Mouse (Mus musculus) left cerebral cortex, adult 18-20 months (tissue): Measurements from ENCODE around the gene Gm13696. TPM values are rescaled to one million over a fixed set of nuclear protein-coding genes. Genes with fewer than 3 reads are reported as not detected.

Source experiments
- DNase-seq, 2 experiments: peaks; one replicate each; pipeline ENCODE4 v3.0.0; 2021 to 2022; ENCODE audit warnings: low spot score in 2 of 2, mixed read lengths in 1 of 2
- total RNA-seq, 2 experiments: library from RNA; stranded (reverse); gene quantifications; 2 replicates each; pipeline ENCODE4 v1.2.3; 2021

Gm13696 gene
- total RNA-seq, 2 experiments from 2014 or later: 1.3 to 1.5 TPM

- DNase-seq: no peak
Observed at GRCm38 (mm10) chr2:84023319-84023718, 50.4 kb downstream of the Gm13696 start.

Other genes with a start within 250 kb of the Gm13696 start
- 100 to 1,000 TPM; 138 to 149 TPM for gene Itgav, start 248.7 kb upstream of the Gm13696 start, total RNA-seq
- gene Fam171b, start 160.5 kb upstream of the Gm13696 start, total RNA-seq: 100 to 1,000 TPM; 206 to 215 TPM
- not detected for gene Zswim2, start 31.9 kb upstream of the Gm13696 start, total RNA-seq
- gene Gm13698, start 17.4 kb upstream of the Gm13696 start, total RNA-seq: 1 to 10 TPM; 1.3 to 1.5 TPM
- 1 to 10 TPM; 1.3 to 1.5 TPM for gene Gm13693, start 11.6 kb upstream of the Gm13696 start, total RNA-seq
- gene Gm13695, start 5.8 kb upstream of the Gm13696 start, total RNA-seq: 1 to 10 TPM in 1 of 2 experiments, not detected in 1; 1.3 TPM
- 1 to 10 TPM; 1.3 to 1.5 TPM for gene Gm13694, start 5.8 kb downstream of the Gm13696 start, total RNA-seq
- gene Gm13697, start 11.6 kb downstream of the Gm13696 start, total RNA-seq: 1 to 10 TPM; 1.3 to 1.5 TPM
- 1 to 10 TPM; 1.3 to 1.5 TPM for gene Gm13691, start 17.4 kb downstream of the Gm13696 start, total RNA-seq